Comparison of ENCODE assay signal across 20 mouse cellular contexts in the genomic region with DNA sequence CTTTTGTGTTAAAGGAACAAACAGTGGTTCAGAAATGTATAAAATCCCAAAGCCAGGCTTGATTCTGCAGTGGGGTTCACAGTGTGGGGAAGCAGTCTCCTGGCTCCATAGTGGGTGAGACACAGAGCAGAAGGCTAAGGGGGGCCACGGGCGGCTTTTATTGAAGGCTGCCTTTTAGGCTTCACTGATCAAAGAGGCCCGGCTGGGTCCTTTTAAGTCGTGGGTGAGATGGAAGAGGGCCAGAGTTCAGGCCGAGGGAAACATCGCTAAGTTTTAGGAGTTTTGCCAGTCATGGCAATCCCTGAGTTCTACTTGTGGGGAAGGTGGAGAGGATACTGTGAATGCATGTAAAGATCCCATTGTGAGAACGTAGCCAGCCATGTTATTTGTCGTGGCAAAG.
A peak's percentile ranks its signal among the peaks of the same experiment; 100 is the strongest.
DNase-seq lines count a peak whose midpoint lies in the region; ATAC-seq and TF ChIP-seq lines count a peak whose summit lies in the region.
"Had no signal": no experiment of that assay in that cellular context is flagged by ENCODE, and none has a peak within 500 bp of the region (broad histone marks: within the 10 kb centered on the region; RNA-seq: fewer than 3 reads in every experiment).

No protein-coding gene starts in this region.

- no peaks in the 10 kb centered on the region for H3K9me3 ChIP-seq in hindbrain, embryonic 10.5 days
- no peaks in the 10 kb centered on the region for H3K9me3 ChIP-seq in hindbrain, embryonic 14.5 days (ENCODE audit: control insufficient read depth, low read length)
- no peaks in the 10 kb centered on the region for H3K9me3 ChIP-seq in lung, embryonic 14.5 days (ENCODE audit: low read depth, low read length)
- H3K9me3 ChIP-seq in forebrain, embryonic 13.5 days (replicated peaks): no peaks in the 10 kb centered on the region
- H3K9me3 ChIP-seq in midbrain, embryonic 14.5 days (ENCODE audit: control insufficient read depth, low read length): no peaks in the 10 kb centered on the region
- H3K9me3 ChIP-seq: heart, embryonic 13.5 days; limb, embryonic 10.5 days; liver, embryonic 13.5 days; neural tube, embryonic 12.5 days had no signal

- H3K4me2 ChIP-seq in hindbrain, embryonic 14.5 days (replicated peaks): no peak overlapping the region
- H3K4me2 ChIP-seq in lung, embryonic 14.5 days: no peak overlapping the region
- no peak overlapping the region for H3K4me2 ChIP-seq in forebrain, embryonic 13.5 days
- H3K4me2 ChIP-seq in midbrain, embryonic 14.5 days (ENCODE audit: low read length): no peak overlapping the region
- H3K4me2 ChIP-seq: heart, embryonic 13.5 days; liver, embryonic 13.5 days; neural tube, embryonic 12.5 days had no signal

- 18% methylated on average over 8 of the region's 8 CpGs for WGBS in hindbrain, embryonic 10.5 days
- WGBS in hindbrain, embryonic 14.5 days: 9% methylated on average over 8 of the region's 8 CpGs
- WGBS in lung, embryonic 14.5 days: 32% methylated on average over 8 of the region's 8 CpGs
- 8% methylated on average over 8 of the region's 8 CpGs for WGBS in forebrain, embryonic 13.5 days
- 5% methylated on average over 8 of the region's 8 CpGs for WGBS in midbrain, embryonic 14.5 days

- no peak overlapping the region for H3K4me3 ChIP-seq in hindbrain, embryonic 10.5 days
- no peak overlapping the region for H3K4me3 ChIP-seq in hindbrain, embryonic 14.5 days (replicated peaks; ENCODE audit: low read length)
- H3K4me3 ChIP-seq in lung, embryonic 14.5 days (ENCODE audit: low read depth, low read length): no peak overlapping the region
- H3K4me3 ChIP-seq in forebrain, embryonic 13.5 days: no peak overlapping the region
- H3K4me3 ChIP-seq in midbrain, embryonic 14.5 days (replicated peaks; ENCODE audit: low read depth, low read length): no peak overlapping the region
- H3K4me3 ChIP-seq: heart, embryonic 13.5 days; limb, embryonic 10.5 days; liver, embryonic 13.5 days; neural tube, embryonic 12.5 days had no signal

- H3K36me3 ChIP-seq in hindbrain, embryonic 10.5 days: no peaks in the 10 kb centered on the region
- no peaks in the 10 kb centered on the region for H3K36me3 ChIP-seq in hindbrain, embryonic 14.5 days (replicated peaks; ENCODE audit: control insufficient read depth, insufficient read depth)
- H3K36me3 ChIP-seq in lung, embryonic 14.5 days (ENCODE audit: insufficient read depth): no peaks in the 10 kb centered on the region
- no peaks in the 10 kb centered on the region for H3K36me3 ChIP-seq in forebrain, embryonic 13.5 days (ENCODE audit: poor library complexity, severe bottlenecking)
- no peaks in the 10 kb centered on the region for H3K36me3 ChIP-seq in midbrain, embryonic 14.5 days (ENCODE audit: control insufficient read depth, insufficient read depth, low read length)
- H3K36me3 ChIP-seq: heart, embryonic 13.5 days; limb, embryonic 10.5 days; liver, embryonic 13.5 days; neural tube, embryonic 12.5 days had no signal

- H3K27me3 ChIP-seq in hindbrain, embryonic 10.5 days (ENCODE audit: insufficient read depth, poor library complexity, severe bottlenecking): 0 out of 2 replicates have a peak, but pooled peaks cover 5% of the 10 kb centered on the region
- no peaks in the 10 kb centered on the region for H3K27me3 ChIP-seq in hindbrain, embryonic 14.5 days (ENCODE audit: control insufficient read depth, insufficient read depth, low read length)
- no peaks in the 10 kb centered on the region for H3K27me3 ChIP-seq in lung, embryonic 14.5 days (ENCODE audit: insufficient read depth, low read length)
- no peaks in the 10 kb centered on the region for H3K27me3 ChIP-seq in forebrain, embryonic 13.5 days
- H3K27me3 ChIP-seq in midbrain, embryonic 14.5 days (ENCODE audit: control insufficient read depth, insufficient read depth, low read length): no peaks in the 10 kb centered on the region
- H3K27me3 ChIP-seq: heart, embryonic 13.5 days; liver, embryonic 13.5 days; neural tube, embryonic 12.5 days had no signal

- ATAC-seq in hindbrain, embryonic 14.5 days (ENCODE audit: low FRiP score): no peak
- peak; percentile 50; the same call in 1 of the 2 replicates for ATAC-seq in lung, embryonic 14.5 days (ENCODE audit: insufficient read depth)
- peak; percentile 63; the same call in 1 of the 2 replicates for ATAC-seq in forebrain, embryonic 13.5 days
- ATAC-seq in midbrain, embryonic 14.5 days (ENCODE audit: low FRiP score, low TSS enrichment): no peak
- ATAC-seq: activated CD4-positive, CD25-positive, alpha-beta regulatory T cell, adult 4 months had no signal

- DNase-seq in hindbrain, embryonic 10.5 days (ENCODE audit: low spot score): peak; percentile 44
- DNase-seq in hindbrain, embryonic 14.5 days (ENCODE audit: low spot score): no peak
- peak; percentile 39 for DNase-seq in lung, embryonic 14.5 days
- no peak for DNase-seq in lung, postnatal 10 days
- DNase-seq in midbrain, embryonic 14.5 days: peak; percentile 47
- DNase-seq in layer of hippocampus, adult 9-11 months: no peak
- no peak for DNase-seq in layer of hippocampus, adult 18-20 months (ENCODE audit: low spot score in 2 of 2)
- DNase-seq: adrenal gland, postnatal 25 days; cerebellum, adult 11 months; cerebellum, postnatal 25 days; heart, postnatal 4 days; kidney, adult 2 months; liver, embryonic 13.5 days; lung, postnatal 14 days; thymus, adult 18-20 months had no signal

- H3K9ac ChIP-seq in hindbrain, embryonic 14.5 days: no peak overlapping the region
- H3K9ac ChIP-seq in lung, embryonic 14.5 days: no peak overlapping the region
- H3K9ac ChIP-seq in forebrain, embryonic 13.5 days: no peak overlapping the region
- H3K9ac ChIP-seq in midbrain, embryonic 14.5 days (replicated peaks; ENCODE audit: low read length): no peak overlapping the region
- H3K9ac ChIP-seq: heart, embryonic 13.5 days; liver, embryonic 13.5 days; neural tube, embryonic 12.5 days had no signal

- TF ChIP-seq CTCF in lung, embryonic 14.5 days (IDR thresholded peaks at IDR 0.05; ENCODE audit: low read depth): no peak

- peaks cover 40% of the 10 kb centered on the region for H3K4me1 ChIP-seq in hindbrain, embryonic 10.5 days (replicated peaks)
- peaks cover 9% of the 10 kb centered on the region for H3K4me1 ChIP-seq in hindbrain, embryonic 14.5 days (replicated peaks; ENCODE audit: control insufficient read depth, insufficient read depth, low read length)
- H3K4me1 ChIP-seq in lung, embryonic 14.5 days (ENCODE audit: insufficient read depth): no peaks in the 10 kb centered on the region
- peaks cover 21% of the 10 kb centered on the region for H3K4me1 ChIP-seq in forebrain, embryonic 13.5 days
- peaks cover 16% of the 10 kb centered on the region for H3K4me1 ChIP-seq in midbrain, embryonic 14.5 days (ENCODE audit: control insufficient read depth, insufficient read depth, low read length)
- H3K4me1 ChIP-seq: heart, embryonic 13.5 days; liver, embryonic 13.5 days had no signal

- peak overlapping the region; percentile 76 for H3K27ac ChIP-seq in hindbrain, embryonic 10.5 days
- no peak overlapping the region for H3K27ac ChIP-seq in hindbrain, embryonic 14.5 days
- H3K27ac ChIP-seq in lung, embryonic 14.5 days (ENCODE audit: low read depth): no peak overlapping the region
- no peak overlapping the region for H3K27ac ChIP-seq in forebrain, embryonic 13.5 days
- H3K27ac ChIP-seq in midbrain, embryonic 14.5 days (replicated peaks; ENCODE audit: low read depth, low read length): no peak overlapping the region
- H3K27ac ChIP-seq: heart, embryonic 13.5 days; limb, embryonic 10.5 days; liver, embryonic 13.5 days; neural tube, embryonic 12.5 days had no signal

Comparison
In these comparisons a context has a peak if more than half of its experiments do, and no peak if none do; other contexts are left out.
1. DNase-seq: peak in hindbrain, embryonic 10.5 days (single experiment), lung, embryonic 14.5 days (single experiment) and midbrain, embryonic 14.5 days (single experiment); none in hindbrain, embryonic 14.5 days (single experiment), lung, postnatal 10 days (single experiment), layer of hippocampus, adult 9-11 months (single experiment) and layer of hippocampus, adult 18-20 months (0 of 2).
2. ATAC-seq: peak in lung, embryonic 14.5 days (single experiment) and forebrain, embryonic 13.5 days (single experiment); none in hindbrain, embryonic 14.5 days (single experiment) and midbrain, embryonic 14.5 days (single experiment).